Mouse (Mus musculus) brown adipose tissue, adult 24 weeks (tissue): ENCODE measurements around the gene Fbxw10. TPM values are rescaled to one million over a fixed set of nuclear protein-coding genes. Genes with fewer than 3 reads are reported as not detected.

Experiments used
- H3K27ac ChIP-seq: fragments of 200-500 bp; replicated peaks from 2 replicates; pipeline ENCODE4 v1.5.1; 2012; ENCODE audit warnings: low read depth, mild to moderate bottlenecking, low read length
- H3K4me1 ChIP-seq: fragments of 200-500 bp; 2 replicates; pipeline ENCODE4 v1.6.1; 2012; ENCODE audit warnings: low read length, mixed read lengths; ENCODE audit not compliant: control insufficient read depth, insufficient read depth, insufficient read length
- H3K4me3 ChIP-seq: fragments of 200-500 bp; 2 replicates; pipeline ENCODE4 v1.5.1; 2012; ENCODE audit warnings: low read depth, mild to moderate bottlenecking, low read length, moderate library complexity; ENCODE audit not compliant: insufficient read depth
- polyA plus RNA-seq: library from polyadenylated mRNA; stranded (reverse); fragments of >200 nt; gene quantifications from 2 replicates; pipeline ENCODE4 v1.2.4, GENCODE M21; 2012; ENCODE audit not compliant: missing spikeins, insufficient read depth, insufficient read length

Gene Fbxw10
- polyA plus RNA-seq, 1 experiment: 0.55 TPM

DNA sequence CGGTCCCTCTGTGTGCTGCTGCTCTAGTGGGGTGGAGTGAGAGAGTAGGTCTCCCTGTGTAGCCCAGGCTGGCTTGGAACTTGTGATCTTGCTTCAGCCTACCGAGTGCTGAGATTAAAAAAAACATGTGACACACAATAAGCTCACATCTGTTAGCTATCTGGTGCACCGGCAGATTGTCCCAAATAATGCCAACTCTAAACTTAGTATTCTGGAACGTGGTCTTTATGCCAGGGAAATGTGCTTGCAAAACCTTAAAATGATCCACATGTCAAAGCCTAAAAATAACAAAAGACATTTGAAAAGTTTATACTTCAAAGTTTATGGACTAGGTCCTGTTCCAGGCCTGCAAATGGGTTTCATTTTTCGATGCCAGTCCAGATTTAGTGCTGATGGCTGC, 22.3 kb downstream of the Fbxw10 start:
- Histone ChIP-seq H3K4me1 (peaks cover 2% of the 10 kb centered on the region; the same call in 1 of the 2 replicates), H3K27ac (no peak overlapping the region), H3K4me3 (no peak overlapping the region)

DNA sequence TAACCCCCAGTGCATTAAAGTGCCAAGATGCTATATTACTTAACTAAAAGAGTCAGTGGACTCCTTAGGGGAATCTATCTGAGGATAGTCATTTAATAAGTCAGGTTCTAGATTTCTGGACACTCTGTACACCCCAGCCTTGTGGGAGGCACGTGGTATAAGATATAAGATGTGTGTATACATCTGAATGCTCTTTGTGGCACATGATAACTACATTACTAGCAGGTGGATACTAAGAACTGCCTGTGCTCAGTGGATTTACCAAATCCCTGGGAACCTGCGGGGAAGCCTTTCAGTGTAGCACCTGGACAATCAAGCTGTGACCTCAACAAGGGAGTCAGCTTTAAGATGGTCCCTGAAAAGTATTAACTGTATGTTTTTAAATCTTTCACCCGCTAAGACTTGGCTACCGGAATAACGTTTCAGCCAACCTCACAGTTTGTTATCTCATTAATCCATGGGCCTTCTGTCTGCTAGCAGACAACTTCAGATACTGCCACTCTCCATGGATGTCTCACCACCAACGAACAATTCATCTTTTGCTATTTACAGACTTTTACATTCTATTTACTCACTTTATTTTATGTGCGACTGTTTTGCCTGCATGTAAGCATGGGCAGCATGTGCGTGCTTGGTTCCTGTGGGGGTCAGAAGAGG, 23.0 kb downstream of the Fbxw10 start:
- Histone ChIP-seq H3K27ac (no peak overlapping the region), H3K4me1 (peaks cover 2% of the 10 kb centered on the region; the same call in 1 of the 2 replicates), H3K4me3 (no peak overlapping the region)

DNA sequence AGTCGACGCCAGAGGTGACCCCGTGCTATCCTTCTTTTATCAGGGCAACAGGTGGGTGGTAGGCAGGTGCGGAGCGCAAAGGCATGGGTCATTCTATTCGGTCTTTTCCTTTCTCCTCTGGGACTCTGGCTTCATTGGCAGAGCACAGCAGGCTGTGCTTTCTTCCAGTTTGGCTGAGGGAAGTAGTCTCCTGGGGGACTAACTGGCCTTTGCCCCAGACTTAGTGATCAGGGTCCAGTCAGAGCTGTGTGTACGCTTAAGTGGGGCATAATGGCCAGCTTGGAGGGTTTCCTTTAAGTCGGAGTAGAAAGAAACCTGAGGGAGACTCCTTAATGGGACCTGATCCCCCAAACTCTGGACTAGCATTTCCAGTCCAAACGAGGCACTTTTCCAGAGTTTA, 26.6 kb downstream of the Fbxw10 start:
- H3K4me3 ChIP-seq: no peak overlapping the region

DNA sequence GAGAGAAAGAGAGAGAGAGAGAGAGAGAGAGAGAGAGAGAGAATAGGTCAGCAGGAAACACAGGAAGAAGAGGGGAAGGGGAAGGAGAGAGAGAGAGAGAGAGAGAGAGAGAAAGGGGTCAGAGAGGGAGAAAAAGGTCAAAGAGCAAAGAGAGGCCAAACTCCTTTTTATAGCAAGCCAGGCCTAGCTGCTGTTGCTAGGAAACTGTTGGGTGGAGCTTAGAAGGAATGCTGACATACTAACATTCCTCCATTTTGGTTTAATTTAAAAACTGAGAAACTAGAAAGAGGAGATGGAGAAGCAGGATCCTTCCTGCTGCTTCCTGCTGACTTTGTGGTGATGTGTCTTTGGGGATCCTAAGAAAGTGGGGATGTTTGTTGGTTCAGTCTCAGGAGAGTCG, 28.8 kb downstream of the Fbxw10 start:
- no peak overlapping the region for H3K4me3 ChIP-seq

More for the DNA sequence above, 26.6 kb downstream of the Fbxw10 start:
- Histone ChIP-seq H3K27ac (peak overlapping the region; percentile 75), H3K4me1 (peaks cover 2% of the 10 kb centered on the region; the same call in 1 of the 2 replicates)

DNA sequence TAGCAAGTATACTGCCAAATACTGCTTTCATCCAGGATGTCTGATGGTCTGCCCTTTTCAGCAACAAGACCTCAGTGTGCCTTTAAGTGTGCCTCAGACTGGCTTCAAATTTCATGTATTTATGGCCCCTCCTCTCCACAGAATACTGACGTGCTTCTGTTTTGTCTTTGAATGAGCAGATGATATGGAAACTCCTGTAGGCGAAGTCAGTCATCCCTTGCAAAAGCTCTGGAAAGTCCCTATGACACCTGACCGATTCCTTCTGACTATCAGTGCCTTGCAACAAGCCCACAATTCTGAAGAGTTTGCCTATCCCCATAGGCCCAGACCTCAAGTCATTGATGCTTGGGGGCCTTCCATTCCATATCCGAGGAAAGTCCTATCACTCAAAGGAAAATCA, 29.6 kb downstream of the Fbxw10 start:
- Histone ChIP-seq H3K4me3 (no peak overlapping the region), H3K4me1 (peaks cover 2% of the 10 kb centered on the region; the same call in 1 of the 2 replicates), H3K27ac (no peak overlapping the region)

More for the DNA sequence above, 28.8 kb downstream of the Fbxw10 start:
- no peak overlapping the region for H3K27ac ChIP-seq
- H3K4me1 ChIP-seq: peaks cover 2% of the 10 kb centered on the region; the same call in 1 of the 2 replicates

DNA sequence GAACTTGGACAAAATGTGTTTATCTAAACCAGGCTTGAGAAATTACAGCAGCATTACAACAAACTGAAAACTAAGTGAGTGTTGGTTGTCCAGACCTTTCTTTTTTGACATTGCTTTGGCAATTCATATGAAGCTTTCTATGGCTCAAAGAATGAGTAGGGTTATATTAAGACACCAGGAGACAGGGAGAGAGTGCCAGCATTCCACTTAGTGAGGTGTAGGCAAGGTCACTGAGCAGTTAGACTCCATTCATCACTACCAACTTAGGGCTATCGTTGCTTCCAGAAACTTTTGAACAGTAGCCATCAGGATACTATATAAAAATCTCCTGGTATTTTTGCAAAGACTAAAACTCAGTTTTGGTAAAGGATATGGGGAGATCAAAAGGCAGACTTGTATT, 30.5 kb downstream of the Fbxw10 start:
- Histone ChIP-seq H3K27ac (no peak overlapping the region), H3K4me1 (peaks cover 2% of the 10 kb centered on the region; the same call in 1 of the 2 replicates), H3K4me3 (no peak overlapping the region)

DNA sequence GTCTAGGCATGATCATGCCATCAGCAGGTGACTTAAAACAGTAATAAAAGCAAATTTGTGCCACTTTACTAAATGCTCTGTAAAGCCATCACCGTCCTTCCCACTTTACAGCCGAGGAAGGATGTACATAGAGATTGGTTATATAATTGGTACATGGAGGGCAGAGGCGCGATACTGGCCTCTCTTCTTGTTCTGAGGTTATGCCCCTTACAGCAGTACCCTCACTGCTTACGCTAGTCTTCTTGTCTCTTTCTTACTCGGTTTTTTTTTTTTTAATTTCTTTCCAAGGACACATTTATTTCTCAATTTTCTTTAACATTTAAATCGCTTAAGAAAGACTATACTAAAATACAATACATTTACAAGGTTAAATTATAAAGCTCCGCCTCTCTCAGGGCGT, 31.9 kb downstream of the Fbxw10 start:
- Histone ChIP-seq H3K27ac (peak overlapping the region; percentile 77), H3K4me1 (no peaks in the 10 kb centered on the region), H3K4me3 (peak overlapping the region; percentile 50)

DNA sequence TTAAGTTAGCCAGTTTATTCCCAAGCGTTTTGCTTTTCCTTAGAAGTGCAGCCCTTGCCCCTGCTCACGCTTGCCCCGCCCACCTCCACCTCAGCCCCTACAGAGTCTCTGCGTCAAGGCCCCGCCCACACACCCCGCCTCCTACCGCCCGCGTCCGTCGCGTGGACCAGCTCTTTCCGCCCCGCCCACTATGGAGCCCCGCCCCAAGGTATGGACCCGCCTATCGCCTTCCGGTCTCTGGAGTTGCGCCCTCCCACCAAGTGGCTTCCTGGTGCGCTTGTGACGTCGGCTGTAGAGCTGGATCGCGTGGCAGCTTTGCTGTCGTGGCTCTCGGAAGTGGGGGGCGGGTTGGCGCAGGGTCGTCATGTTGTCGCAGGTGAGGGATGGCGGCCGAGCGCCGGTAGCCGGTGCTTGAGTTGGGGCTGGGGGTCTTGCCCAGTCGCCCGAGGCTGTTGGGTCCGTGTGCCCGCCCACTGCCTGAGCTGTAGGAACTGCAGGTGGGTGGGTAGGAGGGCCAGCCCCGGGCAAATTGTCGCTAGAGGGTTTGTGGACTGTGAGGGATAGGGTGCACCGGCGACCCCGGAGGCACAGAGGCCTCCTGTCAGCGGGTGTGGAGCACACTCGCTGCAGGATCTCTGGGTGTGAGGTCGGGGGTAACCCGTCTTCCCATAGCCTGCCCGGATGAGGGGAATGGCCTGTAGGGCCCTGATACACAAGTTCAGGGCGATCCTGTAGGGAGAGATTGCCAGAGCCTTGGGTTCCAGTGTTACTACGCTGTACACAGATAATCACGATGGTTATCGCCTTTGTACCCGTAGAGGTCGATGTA, 32.6 kb downstream of the Fbxw10 start, which contains the start of gene Tvp23b:
Gene Tvp23b, plus strand, starts transcription at position 236 of the 829 bp plus-strand sequence.
- Histone ChIP-seq H3K4me3 (peak within 1 kb of the TSS; percentile 90), H3K4me1 (no peaks in the 10 kb centered on the region), H3K27ac (peak within 1 kb of the TSS; percentile 77)

DNA sequence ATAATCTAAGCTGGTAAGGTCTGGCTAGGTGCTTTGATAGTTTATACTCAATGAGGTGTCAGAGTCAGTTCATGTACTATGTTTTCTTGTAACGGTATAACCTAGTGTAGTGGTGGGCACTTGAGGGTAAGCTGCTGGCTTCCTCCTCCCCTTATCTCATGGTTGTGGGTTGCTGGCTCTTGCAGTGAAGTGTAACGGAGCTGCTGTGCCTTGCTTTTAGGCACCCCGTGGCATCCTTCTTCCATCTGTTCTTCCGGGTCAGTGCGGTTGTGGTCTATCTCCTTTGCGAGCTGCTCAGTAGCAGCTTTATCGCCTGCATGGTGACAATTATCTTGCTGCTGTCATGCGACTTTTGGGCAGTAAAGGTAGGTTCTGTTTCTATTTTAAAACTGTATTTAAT, 36.5 kb downstream of the Fbxw10 start:
- H3K27ac ChIP-seq: no peak overlapping the region
- H3K4me3 ChIP-seq: no peak overlapping the region
- no peaks in the 10 kb centered on the region for H3K4me1 ChIP-seq

DNA sequence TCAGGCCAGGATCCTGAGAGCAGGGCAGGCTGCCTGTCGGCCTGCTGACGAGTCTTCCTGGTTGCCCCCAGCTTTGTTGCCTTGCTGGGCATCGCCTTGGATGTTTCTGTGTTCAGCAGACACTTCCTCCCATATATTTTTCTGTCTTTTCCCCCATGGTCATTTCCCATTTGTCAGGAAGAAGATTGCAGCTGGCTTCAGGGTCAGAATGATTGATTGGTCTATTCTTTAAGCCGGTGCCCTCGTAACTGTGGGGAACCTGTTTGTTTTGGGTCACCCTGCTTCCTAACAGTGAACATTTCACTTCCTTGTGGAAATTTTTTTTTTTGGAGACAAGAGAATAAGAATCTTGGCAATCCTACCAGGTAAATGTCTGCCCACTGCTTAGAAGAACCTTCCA, 38.5 kb downstream of the Fbxw10 start:
- Histone ChIP-seq H3K27ac (no peak overlapping the region), H3K4me1 (no peaks in the 10 kb centered on the region), H3K4me3 (no peak overlapping the region)

DNA sequence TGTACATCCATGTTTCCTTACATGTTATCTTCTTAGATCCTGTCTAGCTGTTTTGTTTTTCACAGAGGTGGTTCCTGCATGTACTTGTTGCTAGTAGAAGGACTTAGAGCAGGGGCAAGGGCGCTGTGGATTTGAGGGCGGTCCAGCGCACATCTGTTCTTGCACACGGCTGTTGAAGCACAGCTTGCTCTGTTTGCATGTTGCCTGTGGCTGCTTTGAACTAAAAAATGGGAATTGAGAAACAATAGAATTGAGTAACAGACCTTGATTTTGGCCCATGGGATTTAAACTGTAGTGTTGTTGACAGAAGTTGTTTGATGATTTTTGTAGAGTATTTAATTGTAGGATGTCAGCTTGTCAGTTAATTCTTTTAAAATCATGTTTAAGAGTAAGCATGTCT, 43.9 kb downstream of the Fbxw10 start:
- no peak overlapping the region for H3K27ac ChIP-seq
- H3K4me1 ChIP-seq: no peaks in the 10 kb centered on the region

DNA sequence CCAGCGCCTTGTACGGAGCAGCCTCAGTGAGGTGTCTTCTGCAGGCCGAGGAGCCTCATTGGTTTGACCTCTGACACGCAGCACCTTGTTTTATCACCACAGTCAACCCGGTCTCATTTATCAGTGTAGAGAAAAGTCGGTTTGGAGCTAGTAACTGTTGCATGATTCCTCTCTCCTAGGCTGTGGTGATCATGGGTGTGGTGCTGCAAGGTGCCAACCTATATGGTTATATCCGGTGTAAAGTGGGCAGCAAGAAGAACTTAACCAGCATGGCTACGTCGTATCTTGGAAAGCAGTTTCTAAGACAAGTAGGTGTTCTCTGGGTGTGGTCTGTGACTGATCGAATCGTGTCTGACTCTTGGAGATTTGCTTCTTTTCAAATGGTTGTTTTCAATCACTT, 44.9 kb downstream of the Fbxw10 start:
- Histone ChIP-seq H3K4me3 (no peak overlapping the region), H3K4me1 (no peaks in the 10 kb centered on the region), H3K27ac (no peak overlapping the region)

More for the DNA sequence above, 43.9 kb downstream of the Fbxw10 start:
- no peak overlapping the region for H3K4me3 ChIP-seq

DNA sequence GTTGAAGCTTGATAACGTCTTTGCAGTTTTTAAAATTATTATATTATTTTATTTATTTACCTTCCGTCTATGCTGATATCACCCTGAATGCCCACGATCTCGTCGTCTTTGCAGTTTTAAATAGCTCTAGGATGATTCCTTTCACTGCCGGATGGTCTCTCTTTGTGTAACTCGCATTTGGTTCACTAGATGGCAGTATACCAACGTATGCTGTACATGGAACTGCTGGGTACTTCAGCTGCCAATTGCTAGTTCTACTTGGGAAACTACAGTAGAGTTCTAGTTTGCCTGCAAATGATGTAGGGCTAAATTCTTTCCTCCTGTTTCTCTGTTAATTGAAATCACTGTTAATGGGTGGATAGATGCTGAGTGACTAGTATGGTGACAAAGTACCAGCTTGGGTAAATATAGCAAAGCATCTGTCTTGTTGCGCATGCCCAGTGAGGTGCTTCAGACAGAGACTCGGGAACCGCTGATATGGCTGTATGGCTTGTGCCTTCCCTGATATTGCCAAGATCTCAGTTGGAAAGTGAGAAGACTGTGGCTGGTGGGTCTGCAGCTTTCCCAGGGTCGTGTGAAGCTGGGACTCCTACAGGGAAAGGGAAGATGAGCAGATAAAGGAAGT, 54.9 kb downstream of the Fbxw10 start:
- no peaks in the 10 kb centered on the region for H3K4me1 ChIP-seq
- no peak overlapping the region for H3K4me3 ChIP-seq
- H3K27ac ChIP-seq: no peak overlapping the region

DNA sequence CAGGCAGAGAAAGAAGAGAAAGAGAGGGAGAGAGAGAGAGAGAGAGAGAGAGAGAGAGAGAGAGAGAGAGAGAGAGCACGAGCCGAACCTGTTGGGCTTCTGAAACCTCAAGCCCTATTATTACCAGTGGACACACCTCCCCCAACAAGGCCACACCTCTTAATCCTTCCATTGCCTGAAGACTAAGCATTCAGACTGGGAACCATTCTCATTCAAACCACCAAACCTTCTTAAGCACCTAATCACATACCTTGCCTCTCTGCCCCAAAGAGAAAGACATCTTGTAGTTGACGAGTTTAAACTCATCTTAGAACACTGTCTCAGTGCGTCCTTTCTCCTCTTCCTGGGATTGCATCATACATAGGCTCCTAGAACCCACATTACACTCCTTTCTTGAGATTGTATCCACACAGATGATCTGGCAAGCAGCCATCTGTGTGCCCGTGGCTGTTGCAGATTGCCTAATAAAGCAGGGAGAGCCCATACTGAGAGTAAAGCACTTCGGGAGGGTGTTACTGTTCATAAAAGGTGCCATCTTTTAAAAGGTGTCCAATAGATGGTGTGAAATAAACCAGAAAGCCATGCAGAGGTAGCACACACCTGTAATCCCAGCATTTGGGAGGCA, 57.1 kb downstream of the Fbxw10 start:
- H3K4me1 ChIP-seq: no peaks in the 10 kb centered on the region
- H3K27ac ChIP-seq: no peak overlapping the region
- H3K4me3 ChIP-seq: no peak overlapping the region

DNA sequence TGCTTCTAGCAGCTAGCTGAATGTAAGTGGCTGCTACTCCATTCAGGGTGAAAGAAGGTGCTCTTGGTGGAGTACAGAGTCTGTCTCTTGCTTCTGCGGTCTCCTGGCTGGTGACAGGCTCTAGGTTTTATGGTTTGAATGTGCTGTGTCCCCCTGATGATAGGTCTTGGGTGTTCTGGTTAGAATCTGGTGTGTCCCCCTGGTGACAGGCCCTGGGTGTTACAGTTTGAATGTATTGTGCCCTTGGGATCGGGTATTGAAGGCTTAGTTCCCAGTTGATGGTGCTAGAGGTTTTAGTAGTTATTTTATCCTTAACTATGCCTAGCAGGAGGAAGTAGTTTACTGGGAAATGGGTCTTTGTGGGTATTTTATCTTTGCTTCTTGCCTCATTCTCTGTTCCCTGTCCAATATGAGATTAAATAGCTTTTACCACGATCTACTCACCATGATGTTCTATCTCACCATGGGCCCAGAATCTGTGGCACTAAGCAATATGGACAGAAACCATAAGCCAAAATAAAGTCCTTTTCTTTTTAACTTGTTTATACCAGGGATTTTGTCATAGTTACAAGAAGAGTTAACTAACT, 62.9 kb downstream of the Fbxw10 start:
- no peak overlapping the region for H3K27ac ChIP-seq
- H3K4me1 ChIP-seq: no peaks in the 10 kb centered on the region
- no peak overlapping the region for H3K4me3 ChIP-seq
